Mouse (Mus musculus) bone marrow, adult 2 months (tissue): Measurements from ENCODE around the gene Pigg.

ENCODE experiments used
- CTCF ChIP-seq: fragments of 200-500 bp; IDR thresholded peaks from 2 replicates; pipeline ENCODE4 v1.5.1; 2011; ENCODE audit warnings: low read length, control low read depth; ENCODE audit not compliant: control insufficient read depth, insufficient read depth
- POLR2A ChIP-seq: fragments of 200-500 bp; IDR thresholded peaks from 2 replicates; pipeline ENCODE4 v1.6.1; 2011; ENCODE audit warnings: low read depth, mild to moderate bottlenecking, control low read depth, low read length, borderline replicate concordance; ENCODE audit not compliant: control insufficient read depth

- TF ChIP-seq CTCF (no peak), POLR2A (no peak)
Observed at GRCm38 (mm10) chr5:108386449-108386848, 74.0 kb downstream of the Pigg start.
